Mouse (Mus musculus) ES-E14 (cell line): ENCODE measurements at regions not wholly inside any gene's neighbourhood (a gene's known extent, or its start where the extent isn't known, plus 50 kb on each side); places are given as distances from the start of the nearest gene placed in this dataset.

Source experiments
- DNase-seq: peaks from one replicate; pipeline ENCODE4 v3.0.0-alpha.2; 2013; ENCODE audit warnings: low read depth, low spot score
- H3K27ac ChIP-seq: 2 replicates; pipeline ENCODE4 v1.5.1; 2012; ENCODE audit warnings: low read depth, mild to moderate bottlenecking, low read length, moderate library complexity, mixed read lengths; ENCODE audit not compliant: poor library complexity, insufficient read depth, severe bottlenecking
- H3K36me3 ChIP-seq: 2 replicates; pipeline ENCODE4 v1.6.1; 2012; ENCODE audit warnings: mild to moderate bottlenecking, low read length, moderate library complexity, mixed read lengths; ENCODE audit not compliant: control insufficient read depth, poor library complexity, insufficient read depth, severe bottlenecking
- H3K4me1 ChIP-seq, 2 experiments: fragments of 150-350 bp in 1 of 2; sonication (generic) in 1 of 2; 2 replicates each; pipeline ENCODE4 v1.6.1; 2012; ENCODE audit warnings: low read length in 2 of 2, mild to moderate bottlenecking in 1 of 2, mixed read lengths in 1 of 2; ENCODE audit not compliant: control insufficient read depth in 2 of 2, insufficient read depth in 2 of 2, poor library complexity in 1 of 2
- H3K4me3 ChIP-seq, 2 experiments: fragments of 150-350 bp in 1 of 2; sonication (generic) in 1 of 2; 2 replicates each; pipeline ENCODE4 v1.5.1; 2012; ENCODE audit warnings: low read length in 2 of 2, low read depth in 1 of 2, mild to moderate bottlenecking in 1 of 2, mixed read lengths in 1 of 2; ENCODE audit not compliant: insufficient read depth in 1 of 2, poor library complexity in 1 of 2, severe bottlenecking in 1 of 2
- H3K9ac ChIP-seq: 2 replicates; pipeline ENCODE4 v1.6.1; 2012; ENCODE audit warnings: low read depth, mild to moderate bottlenecking, low read length, mixed read lengths; ENCODE audit not compliant: poor library complexity, insufficient read depth, severe bottlenecking
- H3K9me3 ChIP-seq: fragments of 150-350 bp; sonication (generic); 2 replicates; pipeline ENCODE4 v1.6.1; 2012; ENCODE audit warnings: low read depth, mild to moderate bottlenecking, low read length; ENCODE audit not compliant: control insufficient read depth, insufficient read depth
- CHD2 ChIP-seq: IDR thresholded peaks from 2 replicates; pipeline ENCODE4 v1.6.1; 2014; ENCODE audit warnings: mild to moderate bottlenecking, low read depth, low read length, inconsistent platforms
- HCFC1 ChIP-seq: IDR thresholded peaks from 2 replicates; pipeline ENCODE4 v1.6.1; 2012; ENCODE audit warnings: low read length, inconsistent platforms, borderline replicate concordance; ENCODE audit not compliant: insufficient read depth
- MAFK ChIP-seq: IDR thresholded peaks from 2 replicates; pipeline ENCODE4 v1.6.1; 2014; ENCODE audit warnings: mild to moderate bottlenecking, low read depth, low read length, inconsistent platforms; ENCODE audit not compliant: insufficient read depth
- ZC3H11A ChIP-seq: IDR thresholded peaks from 2 replicates; pipeline ENCODE4 v1.6.1; 2012; ENCODE audit warnings: low read depth, mild to moderate bottlenecking, inconsistent platforms, low read length, borderline replicate concordance
- ZNF384 ChIP-seq: IDR thresholded peaks from 2 replicates; pipeline ENCODE4 v1.6.1; 2012; ENCODE audit warnings: low read depth, low read length, inconsistent platforms
- in situ Hi-C, 2 experiments: fragments of 600-800 bp; cut with MboI; formaldehyde crosslinking; loops; one replicate each; pipeline ENCODE4 v1.15.1; 2025; ENCODE audit warnings: low sequenced_read_pairs in 2 of 2, inconsistent platforms in 1 of 2; ENCODE audit not compliant: unreplicated experiment in 2 of 2

DNA sequence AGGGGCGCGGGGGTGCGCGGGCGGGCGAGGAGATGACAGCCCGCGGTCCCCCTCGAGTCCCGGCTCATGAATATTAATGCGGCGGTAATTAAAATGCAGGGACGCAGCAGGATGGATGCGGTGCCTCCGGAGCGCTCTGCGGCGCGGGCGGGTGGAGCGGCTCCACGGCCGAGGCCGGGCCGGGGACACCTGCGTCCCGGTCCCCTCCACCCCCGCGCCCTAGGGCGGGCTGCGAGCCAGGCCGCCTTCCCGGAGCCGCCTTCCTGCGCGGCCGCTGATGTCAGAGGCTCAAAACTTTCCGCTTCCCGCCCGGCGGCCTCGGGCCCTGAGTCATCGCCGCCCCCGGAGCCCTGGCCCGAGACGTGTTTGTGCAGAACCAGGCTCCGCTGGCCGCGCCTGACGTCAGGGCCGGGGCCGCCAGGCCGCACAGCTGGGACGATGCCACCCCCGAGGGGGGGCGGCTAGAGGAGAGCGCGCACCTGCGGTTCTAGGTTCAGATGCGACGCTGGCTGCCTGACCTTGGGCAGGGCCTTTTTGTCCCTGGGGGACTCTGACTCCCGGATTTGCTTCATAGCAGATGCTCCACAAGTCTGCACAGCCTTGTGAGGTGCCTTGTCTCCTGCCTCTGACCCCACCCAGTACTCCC is 91.5 kb downstream of the 1700001O22Rik start:
- no peak for DNase-seq
- Histone ChIP-seq H3K9ac (peak overlapping the region; percentile 46), H3K36me3 (no peaks in the 10 kb centered on the region), H3K4me1 (peaks cover 17 to 48% of the 10 kb centered on the region in 2 experiments), H3K4me3 (peak overlapping the region; percentile 63 to 64), H3K27ac (no peak overlapping the region), H3K9me3 (no peaks in the 10 kb centered on the region)
- in situ Hi-C loops: no loop called here
- TF ChIP-seq MAFK (no peak), HCFC1 (no peak), ZNF384 (no peak), CHD2 (no peak), ZC3H11A (no peak)

DNA sequence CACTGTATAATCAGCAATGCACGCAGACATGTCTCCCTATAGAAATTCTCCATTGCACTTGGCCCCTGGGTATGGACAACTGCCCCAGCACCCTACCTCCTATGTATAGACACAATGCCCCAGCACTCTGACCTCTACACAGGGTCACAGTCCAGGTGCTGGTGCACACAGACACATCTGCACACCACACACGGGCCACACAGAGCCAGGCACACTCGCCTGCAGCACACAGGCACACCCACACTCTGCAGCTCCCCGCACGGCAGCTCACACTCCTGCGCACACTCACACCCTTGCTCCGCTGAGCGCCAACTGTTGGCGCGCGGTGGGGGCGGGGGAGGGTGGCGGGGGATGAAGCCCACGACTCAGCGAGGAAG is 92.0 kb downstream of the 1700001O22Rik start:
- H3K9ac ChIP-seq: no peak overlapping the region
- in situ Hi-C loops: no loop called here
- H3K36me3 ChIP-seq: no peaks in the 10 kb centered on the region
- H3K4me1 ChIP-seq: peaks cover 16 to 47% of the 10 kb centered on the region in 2 experiments
- no peak for DNase-seq
- peak overlapping the region; percentile 63 to 64; a peak in 3 of 4 replicates for H3K4me3 ChIP-seq
- H3K9me3 ChIP-seq: no peaks in the 10 kb centered on the region
- no peak overlapping the region for H3K27ac ChIP-seq
- TF ChIP-seq ZC3H11A: no peak
- TF ChIP-seq CHD2: no peak
- no peak for TF ChIP-seq HCFC1
- no peak for TF ChIP-seq MAFK
- no peak for TF ChIP-seq ZNF384

DNA sequence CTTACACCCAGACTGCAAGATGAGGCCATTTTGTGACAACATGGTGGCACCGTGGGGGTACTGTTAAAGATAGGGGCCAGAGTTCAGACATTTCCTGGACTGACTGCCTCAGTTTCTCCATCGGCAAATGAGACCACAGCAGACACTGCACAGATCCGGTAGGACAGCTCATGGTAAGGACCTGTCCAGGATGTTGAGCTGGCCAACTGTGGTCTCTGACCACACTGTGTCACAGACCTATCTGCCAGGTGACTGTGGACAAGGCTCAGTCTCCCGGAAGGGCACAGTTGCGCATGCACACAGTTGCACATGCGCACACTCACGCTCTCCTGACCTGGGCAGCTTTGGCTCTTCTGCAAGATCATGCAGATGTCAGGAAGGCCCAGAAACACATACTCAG is 92.6 kb downstream of the 1700001O22Rik start:
- H3K36me3 ChIP-seq: no peaks in the 10 kb centered on the region
- H3K9me3 ChIP-seq: no peaks in the 10 kb centered on the region
- H3K27ac ChIP-seq: no peak overlapping the region
- no peak for DNase-seq
- in situ Hi-C loops: no loop called here
- peaks cover 16 to 47% of the 10 kb centered on the region in 2 experiments for H3K4me1 ChIP-seq
- TF ChIP-seq ZC3H11A (no peak), MAFK (no peak), CHD2 (no peak), HCFC1 (no peak), ZNF384 (no peak)
- H3K4me3 ChIP-seq: no peak overlapping the region
- H3K9ac ChIP-seq: no peak overlapping the region

DNA sequence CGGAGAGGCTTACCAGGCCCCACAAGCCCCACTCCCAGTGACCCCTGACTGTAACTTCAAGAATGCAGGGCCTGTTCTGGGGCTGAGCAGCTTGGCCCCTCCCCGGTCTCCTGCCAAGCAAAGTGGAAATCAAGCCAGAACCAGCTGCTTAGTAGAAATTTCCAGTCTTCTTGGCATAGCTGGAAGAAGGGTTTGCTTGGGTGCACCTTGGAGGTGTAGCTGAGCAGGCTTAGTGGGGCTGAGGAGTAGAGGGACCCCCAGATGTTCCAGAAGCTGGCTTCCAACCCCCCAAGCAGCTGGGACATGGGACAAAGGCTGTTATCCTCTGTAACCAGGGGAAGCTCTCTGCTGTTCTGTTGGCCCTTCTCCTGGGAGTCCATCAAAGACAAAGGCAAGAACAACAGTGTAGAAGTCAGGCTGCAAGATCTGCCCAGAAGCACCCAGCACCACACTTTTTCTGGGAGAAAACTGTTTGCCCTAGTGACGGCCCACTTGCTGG is 94.0 kb downstream of the 1700001O22Rik start:
- DNase-seq: no peak
- TF ChIP-seq CHD2 (no peak), HCFC1 (no peak)
- Histone ChIP-seq H3K36me3 (no peaks in the 10 kb centered on the region), H3K9me3 (no peaks in the 10 kb centered on the region), H3K9ac (no peak overlapping the region), H3K4me3 (no peak overlapping the region), H3K27ac (peak overlapping the region; percentile 15; the same call in 1 of the 2 replicates), H3K4me1 (peaks cover 16 to 49% of the 10 kb centered on the region in 2 experiments)
- in situ Hi-C loops: no loop called here
